Mouse (Mus musculus) frontal cortex, adult (tissue): Measurements from ENCODE around the gene Trank1.
A peak's percentile ranks its signal among the peaks of the same experiment; 100 is the strongest.

Experiments used
- ATAC-seq: cut with Nextera tagmentation; 2 replicates; pipeline ENCODE4 v1.9.2; 2017; ENCODE audit warnings: mild to moderate bottlenecking, moderate library complexity, mixed read lengths; ENCODE audit not compliant: low TSS enrichment

Gene Trank1

DNA sequence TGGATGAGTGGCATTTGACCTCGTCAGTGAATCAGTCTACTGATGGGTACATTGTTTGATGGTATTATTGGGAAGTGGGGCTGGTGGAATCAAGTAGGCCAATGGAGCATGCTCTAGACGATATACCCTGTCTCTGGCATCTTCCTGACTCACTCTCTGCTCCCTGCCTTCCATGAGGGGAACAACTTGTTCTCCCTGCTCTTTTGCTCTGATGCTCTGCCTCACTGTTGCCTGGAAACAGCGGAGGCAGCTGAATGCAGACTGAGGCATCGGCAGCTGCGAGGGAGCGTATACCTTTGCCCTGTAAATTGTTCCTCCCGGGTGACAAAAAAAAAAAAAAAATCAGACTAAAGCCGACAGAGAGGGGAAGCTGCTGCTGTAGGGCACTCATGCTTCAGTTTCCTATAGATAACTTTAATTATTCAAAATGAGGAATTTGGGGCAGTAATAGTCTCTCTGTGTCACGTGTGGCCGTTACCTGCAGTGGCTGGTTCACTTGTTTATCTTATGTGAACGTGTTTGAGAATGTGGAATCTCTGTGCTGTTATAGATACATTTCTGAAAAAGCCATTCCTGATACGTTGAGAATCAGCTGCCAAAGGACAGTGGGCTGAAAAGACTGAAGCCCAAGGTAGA lies 9.2 kb upstream of the Trank1 start:
- ATAC-seq = no peak

DNA sequence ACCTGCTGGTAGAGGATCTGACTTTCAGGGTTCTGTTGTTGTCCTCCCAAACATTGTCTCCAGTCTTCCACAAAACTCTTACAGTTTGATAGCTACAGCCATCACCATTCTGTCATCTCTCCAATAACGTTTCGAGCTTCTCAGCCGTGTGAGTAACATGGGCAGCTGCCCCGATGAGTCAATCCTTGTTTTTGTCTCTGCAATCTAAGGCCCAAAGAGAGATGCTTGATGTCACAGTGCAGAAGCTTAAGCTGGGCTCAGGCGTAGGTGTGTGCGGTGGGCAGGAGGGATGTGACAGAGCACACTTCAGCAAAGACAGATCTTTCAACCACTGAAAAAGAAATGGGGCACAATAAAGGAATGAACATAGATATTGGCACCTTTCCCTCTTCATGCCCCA lies 7.5 kb upstream of the Trank1 start:
- peak; percentile 79 for ATAC-seq

DNA sequence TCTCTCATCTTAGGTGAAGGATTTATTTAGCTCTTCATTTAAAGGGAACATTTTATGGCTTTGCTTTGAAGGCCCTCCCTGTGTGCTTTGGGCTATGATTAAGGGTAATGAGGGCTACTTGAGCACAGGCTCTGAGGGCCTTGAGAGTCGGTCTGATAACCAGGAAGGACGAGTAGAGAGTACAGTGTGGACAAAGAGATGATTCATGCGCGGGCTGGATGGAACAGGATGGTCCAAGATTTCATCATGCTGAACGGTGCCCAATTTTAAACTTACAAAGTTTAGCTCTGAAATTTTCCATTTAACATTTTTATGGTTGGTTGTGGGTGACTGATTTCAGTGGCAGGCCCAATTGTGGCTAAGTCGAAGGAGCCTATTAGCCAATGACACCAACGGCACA lies 5.4 kb upstream of the Trank1 start:
- ATAC-seq = peak; percentile 62; the same call in 1 of the 2 replicates

DNA sequence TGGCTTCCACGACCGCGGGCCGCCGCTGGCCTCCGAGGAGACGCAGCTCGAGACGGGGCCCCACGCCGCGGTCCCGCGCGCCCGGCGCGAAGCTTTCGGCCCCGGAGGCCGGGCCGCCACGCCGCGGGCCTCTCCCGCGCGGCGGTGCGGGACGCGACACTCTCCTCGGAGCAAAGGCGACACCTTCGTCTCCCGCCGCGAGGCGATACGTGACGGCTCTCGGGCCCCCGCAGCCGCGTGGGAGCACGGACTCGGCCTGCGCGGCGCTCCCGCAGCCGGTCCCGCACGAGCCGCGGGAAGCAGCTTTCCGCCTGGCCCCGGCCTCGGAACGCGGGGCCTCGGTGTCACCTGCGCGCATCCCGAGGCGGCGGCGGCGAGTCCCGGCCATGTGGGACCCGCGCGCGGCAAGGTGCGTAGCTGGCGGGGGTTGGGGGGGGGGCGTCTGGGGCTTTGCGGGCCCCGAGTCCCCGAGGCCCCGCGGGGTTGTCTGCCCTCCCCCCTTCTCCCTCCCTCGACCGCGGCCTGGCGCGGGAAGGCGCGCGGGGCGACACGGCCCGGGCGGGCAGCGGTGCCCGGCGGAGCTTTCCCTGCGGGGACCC lies 403 bp downstream of the Trank1 start:
- ATAC-seq = peak; percentile 4; the same call in 1 of the 2 replicates

DNA sequence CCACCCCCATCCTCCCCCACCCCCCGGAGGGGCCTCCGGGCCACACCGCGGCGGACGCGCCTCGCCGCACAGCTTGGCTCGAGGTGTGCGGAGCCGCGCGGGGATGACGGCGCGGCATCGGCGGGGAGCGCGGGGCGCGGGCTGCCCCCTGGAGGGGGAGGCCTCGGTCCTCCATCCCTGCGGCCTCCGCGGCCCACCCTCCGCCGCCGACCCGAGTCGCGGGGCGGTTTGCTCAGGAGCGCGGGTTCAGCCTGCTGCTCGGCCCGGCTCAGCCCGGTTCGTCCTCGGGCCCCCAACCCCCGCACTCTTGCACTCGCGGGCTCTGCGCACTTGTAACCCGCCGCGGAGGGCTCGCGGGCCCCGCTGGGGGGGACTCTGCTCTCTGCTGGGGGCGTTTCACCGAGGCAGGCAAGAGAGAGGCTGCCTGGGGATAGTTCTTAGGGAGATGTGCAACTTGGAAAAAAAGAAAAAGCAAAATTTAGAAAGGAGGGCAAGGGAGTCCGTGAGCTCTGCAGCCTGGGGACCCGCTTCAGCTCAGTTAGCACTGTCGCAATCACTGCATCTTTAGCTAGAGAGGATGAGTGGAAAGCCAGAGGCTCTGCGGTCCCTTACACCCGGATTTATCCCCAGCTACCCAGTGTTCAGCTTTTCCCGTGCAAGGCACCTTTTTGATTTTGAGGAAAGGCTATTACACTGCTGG lies 1.1 kb downstream of the Trank1 start:
- peak; percentile 47 for ATAC-seq

DNA sequence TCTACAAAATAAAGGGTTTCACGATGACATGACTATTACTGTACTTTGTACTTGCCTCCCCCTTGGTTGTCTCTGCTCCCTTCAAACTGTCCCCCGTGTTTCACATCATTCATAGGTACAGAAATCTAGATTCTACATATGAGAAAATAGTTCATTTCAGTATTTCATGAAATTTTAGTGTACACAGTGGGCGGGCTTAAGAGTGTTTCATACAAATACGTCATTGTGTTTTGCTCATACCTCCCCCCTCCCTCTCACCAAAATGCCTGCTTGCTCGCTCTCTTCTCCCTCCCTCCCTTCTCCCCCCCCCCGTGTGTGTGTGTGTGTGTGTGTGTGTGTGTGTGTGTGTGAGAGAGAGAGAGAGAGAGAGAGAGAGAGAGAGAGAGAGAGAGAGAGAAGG lies 1.8 kb downstream of the Trank1 start:
- no peak for ATAC-seq

DNA sequence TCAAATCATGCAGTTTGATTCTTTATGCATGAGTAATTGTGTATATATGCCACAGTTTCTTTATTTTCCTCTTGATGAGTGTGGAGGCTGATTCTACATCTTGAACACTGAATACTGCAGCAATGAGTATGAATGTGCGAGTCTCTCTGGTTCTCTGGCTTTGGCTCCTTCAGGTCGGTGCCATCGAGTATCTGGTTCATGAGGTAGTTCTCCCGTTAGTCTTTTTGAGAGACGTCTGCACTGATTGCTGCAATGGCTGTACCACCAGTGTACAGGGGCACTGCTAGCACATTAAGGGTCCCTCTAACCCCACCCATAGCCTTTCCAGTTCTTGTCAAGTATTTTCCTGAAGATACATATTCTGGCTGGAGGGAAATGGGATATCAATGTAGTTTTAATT lies 2.3 kb downstream of the Trank1 start:
- no peak for ATAC-seq

DNA sequence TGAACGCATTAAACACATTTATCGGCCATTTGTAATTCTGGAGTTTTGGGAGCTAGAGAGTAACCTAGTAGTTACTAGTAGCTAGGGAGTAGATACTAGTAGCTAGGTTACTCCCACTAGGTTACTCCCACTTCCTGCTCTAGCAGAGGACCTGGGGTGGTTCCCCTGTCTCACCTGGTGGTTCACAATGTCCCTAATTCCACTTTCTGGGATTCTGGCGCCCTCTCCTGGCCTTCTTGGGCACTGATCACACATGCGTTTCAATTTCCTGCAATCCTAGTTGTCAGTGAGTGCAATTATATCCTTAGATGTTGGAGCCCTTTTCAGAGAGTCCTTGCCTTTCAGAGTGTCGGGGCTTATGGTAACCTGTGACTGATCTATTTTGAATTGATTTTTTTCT lies 2.7 kb downstream of the Trank1 start:
- ATAC-seq = peak; percentile 31; the same call in 1 of the 2 replicates

DNA sequence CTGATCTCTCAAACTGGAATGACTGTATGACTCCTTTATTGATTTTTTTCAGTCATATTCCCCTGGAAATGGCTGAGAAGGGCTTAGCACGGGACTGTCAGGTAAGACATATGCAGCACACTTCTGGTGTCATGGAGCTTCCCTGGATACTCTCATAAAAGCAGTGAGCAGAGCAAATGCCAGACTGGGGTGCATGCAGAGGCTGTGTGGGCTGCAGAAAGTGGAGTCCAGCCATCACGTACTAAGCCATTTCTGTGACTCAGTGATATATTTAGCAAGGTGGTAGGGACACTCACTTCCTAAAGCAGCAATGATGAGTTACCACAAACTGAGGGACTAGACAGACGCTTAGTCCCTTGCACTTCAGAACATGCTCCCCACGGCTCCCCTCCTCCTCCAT lies 9.4 kb downstream of the Trank1 start:
- peak; percentile 77 for ATAC-seq

DNA sequence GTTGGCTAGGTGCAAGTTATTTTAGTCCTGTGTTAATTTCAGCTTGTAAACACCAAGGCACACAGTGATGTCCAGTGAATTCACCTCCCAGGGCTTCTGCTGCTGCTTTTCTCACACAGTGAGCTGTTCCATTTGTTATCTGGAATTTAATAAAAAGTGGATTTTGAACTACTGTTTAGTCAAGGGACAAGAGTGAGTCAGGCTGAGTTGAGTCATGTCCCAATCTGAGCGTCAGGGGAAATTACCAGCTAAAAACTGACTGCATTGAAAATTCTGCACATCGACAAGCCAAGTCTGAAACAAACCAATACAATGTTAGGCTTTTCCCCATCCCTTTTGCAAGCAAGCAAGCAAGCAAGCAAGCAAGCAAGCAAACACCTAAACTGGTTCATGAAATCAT lies 13.3 kb downstream of the Trank1 start:
- ATAC-seq = peak; percentile 29; the same call in 1 of the 2 replicates

DNA sequence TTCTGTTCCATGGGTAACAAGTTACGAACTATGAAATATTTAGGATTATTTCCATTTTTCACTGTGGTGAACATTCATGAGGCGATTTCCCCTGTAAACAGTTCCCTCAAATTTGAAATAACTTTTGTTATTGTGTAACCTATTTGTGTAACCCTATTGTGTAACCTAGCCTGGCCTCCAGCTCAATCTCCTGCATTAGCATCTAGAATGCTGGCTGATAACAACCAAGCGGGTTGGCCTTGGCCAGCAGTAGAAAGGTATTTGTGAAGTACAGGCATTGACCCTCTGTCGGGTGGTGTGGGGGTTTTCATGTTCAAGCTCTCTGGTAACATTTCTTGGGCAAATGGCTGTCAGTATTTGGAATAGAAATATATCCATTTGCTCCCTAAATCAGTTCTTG lies 18.3 kb downstream of the Trank1 start:
- no peak for ATAC-seq

DNA sequence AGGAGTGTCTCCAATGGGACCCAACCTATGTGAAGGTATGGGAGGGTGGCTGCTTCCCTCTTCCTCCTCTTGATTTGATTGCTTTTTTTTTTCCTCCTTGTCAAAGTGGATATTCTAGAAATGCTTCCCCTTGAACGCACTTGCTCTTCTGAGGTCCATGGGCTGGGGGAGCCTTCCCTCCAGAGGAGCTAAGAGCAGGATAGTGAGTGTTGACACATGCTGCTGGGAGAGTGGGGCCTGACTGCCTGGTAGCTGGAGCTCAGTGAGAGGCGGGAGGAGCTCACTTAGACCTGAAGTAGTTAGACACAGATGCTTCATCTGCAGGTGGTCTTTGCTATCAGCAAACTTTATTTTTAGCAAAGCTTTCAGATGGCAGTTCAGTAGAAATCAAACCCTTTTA lies 22.3 kb downstream of the Trank1 start:
- ATAC-seq = no peak

DNA sequence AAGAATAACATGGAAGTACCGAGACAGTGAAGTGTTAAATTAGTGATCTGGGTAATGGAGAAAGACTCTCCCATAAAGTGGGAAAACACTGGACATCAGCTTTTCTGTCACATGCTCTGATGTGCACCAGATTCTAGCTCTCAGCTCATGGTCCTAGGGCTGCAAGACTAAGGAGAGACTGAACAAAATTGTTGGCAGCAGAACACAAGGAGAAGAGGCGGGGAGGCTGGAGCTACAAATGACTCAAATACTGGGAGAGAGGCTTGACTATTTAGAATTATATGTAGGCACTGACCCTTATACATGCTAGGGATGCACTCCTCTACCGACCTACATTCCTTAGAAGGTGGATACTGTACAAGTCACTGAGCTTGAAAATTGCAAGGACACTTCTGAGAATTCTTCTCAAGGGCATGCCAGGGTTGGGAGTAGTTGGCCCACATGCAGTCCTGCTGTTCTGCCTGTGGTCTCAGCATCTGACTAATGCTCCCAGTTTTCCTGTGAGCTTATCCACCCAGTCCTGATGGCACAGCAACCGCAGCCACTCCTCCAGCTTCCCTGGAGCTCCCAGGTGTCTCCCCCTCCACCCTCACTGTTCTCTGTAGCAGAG lies 23.1 kb downstream of the Trank1 start:
- peak; percentile 88 for ATAC-seq

DNA sequence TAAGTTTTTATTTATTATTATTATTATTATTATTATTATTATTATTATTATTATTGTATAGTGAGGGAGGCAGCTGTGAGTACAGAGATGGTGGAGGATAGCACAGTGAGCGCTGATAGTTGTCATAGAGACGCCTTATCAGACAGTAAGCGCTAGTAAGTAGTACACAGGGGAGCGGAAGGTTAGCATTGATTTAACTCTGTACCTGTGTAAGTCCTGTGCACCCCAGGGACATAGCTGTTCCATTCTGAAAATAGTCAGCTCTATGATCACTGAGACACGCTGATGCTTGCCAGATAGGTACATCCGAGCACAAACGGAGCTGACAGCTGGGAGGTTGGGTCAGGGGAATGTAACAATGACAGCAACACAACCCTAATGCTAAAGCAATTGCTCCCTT lies 39.7 kb downstream of the Trank1 start:
- ATAC-seq = no peak

DNA sequence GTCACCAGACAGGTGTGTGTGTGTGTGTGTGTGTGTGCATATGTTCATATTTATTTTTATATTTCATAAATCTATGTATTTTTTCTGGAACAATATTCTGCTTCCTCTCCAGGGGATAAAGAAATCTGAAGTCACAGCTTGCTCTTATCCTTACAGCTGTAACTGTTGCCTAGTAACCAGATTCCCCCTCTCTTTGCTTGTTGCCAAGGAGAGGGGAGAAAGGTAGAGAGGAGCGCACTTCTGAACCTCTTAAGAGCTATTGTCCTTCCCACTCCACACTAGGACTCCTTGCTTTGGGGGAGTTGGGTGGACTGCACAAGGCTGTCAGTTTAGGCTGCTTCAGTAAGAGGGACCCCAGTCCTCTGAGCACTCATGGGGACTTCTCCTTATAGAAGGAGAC lies 40.1 kb downstream of the Trank1 start:
- ATAC-seq = peak; percentile 64; the same call in 1 of the 2 replicates

DNA sequence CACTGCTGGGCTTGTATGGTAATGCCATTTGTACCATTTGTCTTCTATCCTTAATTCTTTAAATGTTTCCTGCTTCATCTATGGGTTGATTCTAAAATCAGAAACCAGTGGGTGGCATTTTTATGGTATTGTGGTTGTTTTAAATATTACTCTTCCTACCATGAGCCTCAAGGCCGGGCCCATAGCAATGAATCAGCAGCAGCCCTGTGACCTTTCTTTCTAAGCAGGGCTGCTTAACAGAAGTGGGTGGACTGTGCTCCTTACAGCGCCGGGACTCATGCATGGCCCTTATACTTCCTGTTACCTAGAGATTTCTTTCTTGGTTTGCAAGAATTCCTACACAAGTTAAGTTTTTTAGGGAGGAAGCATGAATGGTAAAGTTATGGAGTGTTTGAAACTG lies 41.1 kb downstream of the Trank1 start:
- 0 out of 2 replicates have a peak, but pooled peaks have one; percentile 38 for ATAC-seq

DNA sequence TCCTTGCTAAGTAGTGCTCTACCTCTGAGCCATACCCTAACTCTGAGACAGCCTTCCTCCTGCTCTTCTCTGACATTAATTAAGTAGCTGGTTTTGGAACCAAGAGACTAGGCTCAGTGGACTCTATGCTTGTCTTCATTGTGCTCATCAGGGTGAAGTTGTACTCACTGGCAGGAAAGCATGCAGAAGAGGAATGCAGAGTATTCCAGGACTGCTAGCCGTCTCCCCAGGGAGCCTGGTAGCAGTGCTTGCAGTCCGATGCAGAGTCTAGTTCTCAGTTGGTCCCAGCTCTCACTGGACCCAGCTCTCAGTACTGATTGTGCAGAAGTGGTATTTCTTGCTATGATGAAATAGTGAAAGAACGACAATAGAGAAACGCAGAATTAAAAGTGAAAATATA lies 43.5 kb downstream of the Trank1 start:
- ATAC-seq = no peak

DNA sequence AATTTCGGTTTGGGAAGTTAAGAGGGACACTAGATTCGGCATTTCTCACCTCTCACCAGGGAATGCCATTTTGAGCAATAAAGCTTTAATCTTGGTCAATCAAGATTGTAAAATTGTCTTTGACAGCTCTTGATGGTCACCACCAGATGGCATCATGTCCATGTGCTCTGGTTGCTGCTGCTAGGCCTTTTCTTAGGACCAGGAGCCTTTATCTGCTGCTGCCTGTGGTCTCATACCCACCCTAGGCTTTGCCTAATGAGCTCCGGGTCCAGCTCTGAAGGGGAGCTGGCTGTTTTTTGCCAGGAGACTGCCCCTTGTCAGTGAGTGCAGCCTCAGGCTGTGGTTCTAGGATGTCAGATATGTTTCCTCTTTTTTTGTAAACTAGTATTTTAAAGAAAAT lies 44.8 kb downstream of the Trank1 start:
- ATAC-seq = 0 out of 2 replicates have a peak, but pooled peaks have one; percentile 34

DNA sequence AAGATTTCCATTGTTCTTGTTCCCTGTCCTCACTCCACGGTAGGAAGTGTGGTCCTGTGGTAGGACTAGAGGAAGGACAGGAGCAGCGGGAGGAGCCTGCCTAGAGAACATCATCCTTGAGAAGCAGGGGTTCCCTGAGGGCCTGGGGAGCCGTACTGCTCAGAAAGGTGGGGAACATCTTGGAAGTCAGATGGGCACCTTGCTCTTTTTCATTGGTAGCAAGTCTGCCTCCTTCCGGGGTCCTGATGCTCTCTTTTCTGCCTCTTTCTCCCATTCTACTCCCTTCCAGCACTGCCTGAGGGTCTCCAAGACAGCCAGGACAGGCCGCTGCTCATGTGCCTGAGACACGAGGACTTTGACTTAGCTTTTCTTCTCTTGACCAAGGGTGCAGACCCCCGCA lies 52.1 kb downstream of the Trank1 start:
- ATAC-seq = no peak

DNA sequence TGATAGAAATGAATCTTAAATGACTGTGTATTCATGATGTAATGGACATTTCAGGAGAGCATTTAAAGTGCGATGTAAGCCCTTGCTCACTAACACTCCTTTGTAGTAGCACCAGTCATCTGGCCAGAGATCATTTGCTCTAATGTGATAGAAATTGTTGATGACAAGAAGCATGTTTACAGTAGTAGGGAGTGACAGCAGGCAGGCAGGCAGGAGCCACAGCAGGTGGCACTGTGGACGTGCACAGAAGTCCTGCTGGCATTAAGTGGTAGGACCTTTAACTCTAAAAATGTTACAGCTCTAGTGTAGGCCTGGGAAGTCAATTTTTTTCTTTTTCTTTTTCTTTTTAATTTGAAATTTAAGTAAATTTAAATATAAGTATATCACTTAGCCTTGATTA lies 56.2 kb downstream of the Trank1 start:
- no peak for ATAC-seq

DNA sequence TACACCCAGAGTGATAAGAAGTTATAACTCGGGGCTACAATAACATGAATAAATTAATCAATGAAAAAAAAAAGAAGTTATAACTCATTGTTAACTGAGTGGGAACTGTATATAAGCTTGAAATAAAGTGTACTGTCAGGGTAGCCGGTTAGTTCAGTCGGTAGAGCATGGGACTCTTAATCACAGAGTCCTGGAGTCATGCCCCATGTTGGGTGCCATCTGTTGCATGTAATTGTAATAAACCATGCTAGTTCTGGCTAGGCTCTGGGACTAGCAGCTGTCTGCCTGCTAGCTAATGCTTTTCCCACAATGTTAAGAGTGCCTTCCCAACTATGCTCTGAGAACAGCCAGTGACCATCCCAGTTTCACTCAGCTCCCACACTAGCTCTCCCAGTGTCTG lies 60.5 kb downstream of the Trank1 start:
- no peak for ATAC-seq

DNA sequence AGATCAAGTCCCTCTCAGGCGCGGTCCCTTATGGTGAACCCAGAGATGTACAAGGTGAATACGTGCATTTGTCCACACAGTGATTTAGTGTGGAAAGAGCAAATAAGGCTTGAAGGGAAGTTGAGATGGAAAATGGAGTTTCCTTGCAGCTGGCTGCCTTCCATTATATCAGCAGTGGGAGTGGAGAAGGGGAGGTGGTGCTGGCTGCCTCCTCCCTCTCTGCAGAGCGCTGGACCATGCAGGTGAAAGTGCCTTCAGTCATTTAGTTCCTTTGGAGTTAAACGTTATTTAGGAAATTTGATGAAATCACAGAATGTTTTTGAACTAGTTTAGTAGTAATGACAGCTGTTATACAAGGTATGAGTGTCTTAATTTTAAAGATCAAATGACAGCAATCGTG lies 66.3 kb downstream of the Trank1 start:
- ATAC-seq = no peak
